Mouse (Mus musculus): Measurements from ENCODE around the gene Rgs9.

DNA sequence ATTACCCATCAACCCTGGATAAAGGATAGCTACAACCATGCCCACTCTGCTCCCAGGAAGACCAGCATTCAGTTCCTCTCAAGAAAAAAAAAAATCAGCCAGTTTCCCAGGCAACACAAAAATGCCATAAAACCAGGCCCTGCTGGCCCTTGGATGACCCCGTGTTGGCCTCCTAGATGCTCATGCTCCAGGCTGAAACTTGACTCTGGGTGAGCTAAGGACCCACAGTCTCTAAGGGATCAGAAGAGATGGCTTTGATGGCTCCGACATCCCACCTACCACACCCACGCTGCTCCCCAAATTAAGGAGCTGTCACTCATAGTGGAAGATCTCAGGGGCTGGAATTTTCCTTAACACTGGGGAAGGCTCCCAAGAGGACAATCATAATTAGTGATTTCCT is 5.9 kb downstream of the Rgs9 start:
- TF ChIP-seq CTCF (IDR thresholded peaks at IDR 0.05; ENCODE audit: extremely low read depth, insufficient read length, insufficient replicate concordance, low read depth, low read length): no peak
- TF ChIP-seq POLR2A (IDR thresholded peaks at IDR 0.05; ENCODE audit: low read depth, low read length): no peak

Measured in small intestine, adult 2 months (tissue).